Mouse (Mus musculus): ENCODE results near the gene Olfr822.
A peak's percentile ranks its signal among the peaks of the same experiment; 100 is the strongest.
"Not testable (repeated sequence)": the region's sequence is repeated elsewhere in the genome, so short reads cannot be mapped to it uniquely, and the experiment has no call there.

Gene Olfr822

GRCm38 (mm10) chr10:130070910-130071309 lies at the start of gene Olfr822:
TSS of gene Olfr822 (plus strand) at chr10:130071210.
- DNase-seq (ENCODE audit: low spot score) = no peak

GRCm38 (mm10) chr10:130030048-130030447 lies 41.0 kb upstream of the Olfr822 start, which contains the start of gene Olfr821:
TSS of gene Olfr821 (plus strand) at chr10:130030348.
- no peak for DNase-seq (ENCODE audit: low spot score)

DNA sequence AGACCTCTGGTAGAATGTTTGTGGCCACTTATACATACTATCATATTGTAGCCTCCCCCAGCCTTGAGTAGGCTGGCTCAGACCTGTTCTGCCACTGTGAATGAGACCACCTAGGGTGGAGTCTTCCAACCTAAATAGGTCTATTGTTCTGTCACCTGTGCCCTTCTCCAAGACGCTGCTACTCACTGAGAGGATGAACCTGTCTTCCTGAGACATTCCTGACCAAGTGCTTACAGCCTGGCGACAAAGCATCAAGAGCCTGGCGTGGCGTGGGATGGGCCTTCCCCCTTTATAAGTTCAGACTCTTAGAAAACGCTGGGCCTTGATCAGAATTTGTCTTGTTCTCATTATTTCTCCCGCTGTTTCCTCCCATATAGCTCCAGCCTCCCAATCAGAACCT lies 33.9 kb upstream of the Olfr822 start:
- DNase-seq (ENCODE audit: low spot score) = no peak

GRCm38 (mm10) chr10:130092838-130093440 lies 21.9 kb downstream of the Olfr822 start:
- DNase-seq (ENCODE audit: low spot score) = peak; percentile 4

- DNase-seq (ENCODE audit: low spot score) = no peak
These were observed 25.1 kb downstream of the Olfr822 start for GRCm38 (mm10) chr10:130096104-130096503.

GRCm38 (mm10) chr10:130115283-130115682 lies 44.3 kb downstream of the Olfr822 start, which contains the start of gene Olfr823:
TSS of gene Olfr823 (minus strand) at chr10:130115383.
- not testable (repeated sequence) for DNase-seq (ENCODE audit: low spot score)

- DNase-seq (ENCODE audit: low spot score) = not testable (repeated sequence)
These were observed 45.0 kb downstream of the Olfr822 start for GRCm38 (mm10) chr10:130116045-130116444.
